Mouse (Mus musculus): ENCODE measurements around the gene 1700013F07Rik.

- no peak for TF ChIP-seq CTCF (conservative IDR thresholded peaks at IDR 0.05 in 1 of 2, IDR thresholded peaks at IDR 0.05 in 1 of 2; ENCODE audit: low read depth in 2 of 2, low read length in 2 of 2)
- no peak for TF ChIP-seq POLR2A (IDR thresholded peaks at IDR 0.05; ENCODE audit: low read depth, low read length)
- no peak for TF ChIP-seq ZKSCAN1 (IDR thresholded peaks at IDR 0.05; ENCODE audit: borderline replicate concordance, low read depth, low read length)
- TF ChIP-seq ETS1 (conservative IDR thresholded peaks at IDR 0.05; ENCODE audit: low read depth, low read length): no peak
- no peak for TF ChIP-seq RCOR1 (conservative IDR thresholded peaks at IDR 0.05; ENCODE audit: low read depth, low read length)
Observed at GRCm38 (mm10) chr3:108570813-108571212, 36.9 kb downstream of the 1700013F07Rik start.

Measured in CH12.LX (cell line).